Mouse (Mus musculus) C2C12 (cell line): ENCODE results near the gene Bcl11b.

ENCODE experiments used
- CEBPB ChIP-seq: IDR thresholded peaks from one replicate; pipeline ENCODE4 v1.6.1; 2011; ENCODE audit warnings: low read depth, mild to moderate bottlenecking, control low read depth, moderate library complexity
- CTCF ChIP-seq: IDR thresholded peaks from one replicate; pipeline ENCODE4 v1.5.1; 2011; ENCODE audit not compliant: control insufficient read depth, insufficient read depth, insufficient read length
- FOSL1 ChIP-seq: IDR thresholded peaks from one replicate; pipeline ENCODE4 v1.8.0; 2011; ENCODE audit warnings: mild to moderate bottlenecking, low read length; ENCODE audit not compliant: poor library complexity, insufficient read depth, severe bottlenecking
- MYOD1 ChIP-seq: IDR thresholded peaks from one replicate; pipeline ENCODE4 v1.6.1; 2011; ENCODE audit warnings: low read depth; ENCODE audit not compliant: control insufficient read depth, insufficient read length
- USF1 ChIP-seq: IDR thresholded peaks from one replicate; pipeline ENCODE4 v1.6.1; 2011; ENCODE audit warnings: low read depth, mild to moderate bottlenecking, control low read depth, moderate library complexity

- TF ChIP-seq USF1: no peak
- TF ChIP-seq CTCF: no peak
- no peak for TF ChIP-seq CEBPB
- TF ChIP-seq FOSL1: no peak
- no peak for TF ChIP-seq MYOD1
These were observed 526 bp upstream of the Bcl11b start for GRCm38 (mm10) chr12:108003928-108004327.
